ENCODE assay signal across 8 mouse cellular contexts in the genomic region with DNA sequence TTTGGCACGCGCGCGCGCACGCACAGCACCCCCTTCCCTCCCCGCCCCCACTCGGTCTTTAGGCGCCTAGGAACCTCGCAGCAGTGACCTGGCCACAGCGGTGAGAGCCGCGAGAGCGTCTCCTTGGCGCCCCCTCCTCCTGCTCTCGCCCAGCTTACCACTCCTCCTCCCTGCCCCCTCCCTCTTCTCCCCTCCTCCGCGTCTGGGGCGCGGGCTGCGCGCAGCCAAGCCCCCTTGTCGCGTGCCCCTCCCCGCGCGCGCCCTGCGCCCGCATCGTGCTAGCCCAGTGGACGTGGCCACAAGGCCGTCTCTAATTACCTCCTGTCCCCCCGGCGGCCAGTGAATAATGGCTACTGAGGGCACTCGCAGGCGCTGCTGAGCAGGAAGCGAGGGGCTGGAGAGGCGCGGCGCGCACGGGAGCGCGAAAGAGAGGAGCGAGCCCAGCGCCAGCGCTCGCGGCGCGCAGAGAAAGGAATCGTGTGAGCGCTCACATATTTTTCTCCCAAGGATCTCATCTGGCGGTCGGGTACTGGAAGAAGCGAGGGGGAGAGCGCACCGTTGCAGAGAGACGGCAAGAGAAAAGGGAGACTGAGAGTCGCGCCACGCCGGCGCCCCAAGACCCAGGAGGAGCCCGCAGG. TPM values are rescaled to one million over a fixed set of nuclear protein-coding genes. Genes with fewer than 3 reads are reported as not detected.
DNase-seq lines count a peak whose midpoint lies in the region; ATAC-seq and TF ChIP-seq lines count a peak whose summit lies in the region.

No protein-coding gene starts in this region.

- peaks cover 50% of the 10 kb centered on the region for H3K4me1 ChIP-seq in forebrain, embryonic 15.5 days
- peaks cover 54% of the 10 kb centered on the region for H3K4me1 ChIP-seq in hindbrain, embryonic 12.5 days

- TF ChIP-seq CTCF in Patski (IDR thresholded peaks at IDR 0.05) = no peak

- H3K79me2 ChIP-seq in macrophage (ENCODE audit: inconsistent target) = peaks cover 16% of the 10 kb centered on the region; the same call in 1 of the 2 replicates

- in situ Hi-C loops in Patski (cut with MboI; ENCODE audit: low pct_unique_long_range_greater_than_20kb) = loop anchor here (5.0 kb wide), 1 partner anchor 33 kb away; a partner anchor contains a TSS

- peak overlapping the region; percentile 94 for H3K9ac ChIP-seq in forebrain, embryonic 15.5 days (replicated peaks)
- H3K9ac ChIP-seq in hindbrain, embryonic 12.5 days = peak overlapping the region; percentile 70

- ATAC-seq in Patski = peak; percentile 66
- ATAC-seq in forebrain, embryonic 15.5 days (replicated peaks) = peak; percentile 74
- ATAC-seq in hindbrain, embryonic 12.5 days (ENCODE audit: low FRiP score) = peak; percentile 87

- no peaks in the 10 kb centered on the region for H3K9me3 ChIP-seq in forebrain, embryonic 15.5 days
- no peaks in the 10 kb centered on the region for H3K9me3 ChIP-seq in hindbrain, embryonic 12.5 days (replicated peaks)

- H3K4me2 ChIP-seq in forebrain, embryonic 15.5 days (replicated peaks) = peak overlapping the region; percentile 92
- peak overlapping the region; percentile 91 for H3K4me2 ChIP-seq in hindbrain, embryonic 12.5 days (replicated peaks)

- no peaks in the 10 kb centered on the region for H3K27me3 ChIP-seq in Patski
- H3K27me3 ChIP-seq in forebrain, embryonic 15.5 days = no peaks in the 10 kb centered on the region
- no peaks in the 10 kb centered on the region for H3K27me3 ChIP-seq in hindbrain, embryonic 12.5 days

- WGBS in forebrain, embryonic 15.5 days = under 1% methylated on average over 66 of the region's 66 CpGs
- WGBS in hindbrain, embryonic 12.5 days = 1% methylated on average over 66 of the region's 66 CpGs
- WGBS in macrophage (ENCODE audit: missing documents) = 6% methylated on average over 56 of the region's 66 CpGs

- intact Hi-C loops in left cerebral cortex, postnatal 10 days (cut with DNase I) = loop anchor here (2.0 kb wide), 1 partner anchor 37 kb away; no protein-coding TSS in a partner anchor

- POLR2A ChIA-PET in Patski (lab: Charles Lee) = interaction anchor here (1.5 kb wide), 1 partner anchor 25 kb away, joined by 4 read pairs; no protein-coding TSS in a partner anchor

- H3K36me3 ChIP-seq in forebrain, embryonic 15.5 days = 0 out of 2 replicates have a peak, but pooled peaks cover under 1% of the 10 kb centered on the region
- peaks cover under 1% of the 10 kb centered on the region; the same call in 1 of the 2 replicates for H3K36me3 ChIP-seq in hindbrain, embryonic 12.5 days
- H3K36me3 ChIP-seq in macrophage (ENCODE audit: inconsistent target) = no peaks in the 10 kb centered on the region

- no peak for DNase-seq in Patski (ENCODE audit: low read depth, low spot score)
- DNase-seq in cerebellum, adult 11 months = peak; percentile 53
- peak; percentile 50 to 81 for DNase-seq in left cerebral cortex, postnatal 10 days (ENCODE audit: extremely low spot score in 1 of 2, low spot score in 2 of 2)
- peak; percentile 61 for DNase-seq in right cerebral cortex, adult 18-20 months
- no peak for DNase-seq in spleen, adult 12 weeks (ENCODE audit: low spot score)

- CTCF ChIA-PET in Patski (lab: Charles Lee) = no interaction called here

- H3K27ac ChIP-seq in forebrain, embryonic 15.5 days (replicated peaks) = peak overlapping the region; percentile 99
- H3K27ac ChIP-seq in hindbrain, embryonic 12.5 days = peak overlapping the region; percentile 91
- H3K27ac ChIP-seq in macrophage = no peak overlapping the region

- H3K4me3 ChIP-seq in forebrain, embryonic 15.5 days = peak overlapping the region; percentile 88
- H3K4me3 ChIP-seq in hindbrain, embryonic 12.5 days = peak overlapping the region; percentile 48
- H3K4me3 ChIP-seq in macrophage (ENCODE audit: inconsistent target) = peak overlapping the region; percentile 5; the same call in 1 of the 2 replicates

RNA-seq across cellular contexts. Expression of a gene that starts 35.0 kb away (rescaled TPM):
- polyA plus RNA-seq in Patski (2021) = 40.3 TPM
- 31.9 and 34.2 TPM in 2 replicates for polyA plus RNA-seq in forebrain, embryonic 15.5 days (2015; fragmentation: Nextera tagmentation; extraction: Ambion mirVana)
- polyA plus RNA-seq in hindbrain, embryonic 12.5 days (2016; fragmentation: Nextera tagmentation; extraction: Ambion mirVana) = 40.2 and 43.0 TPM in 2 replicates
- total RNA-seq in left cerebral cortex, postnatal 10 days (2021) = 10 to 100 TPM; 61.9 to 68.5 TPM
- total RNA-seq in macrophage (2018; cell fraction: chromatin; rRNA removed) = 100 to 1,000 TPM in 1 of 26 experiments, 10 to 100 TPM in 25; 31.4 to 101 (median 64.9) TPM
- 10 to 100 TPM in 13 of 26 experiments, 1 to 10 TPM in 13; 5.1 to 17.0 (median 10.1) TPM for total RNA-seq in macrophage (2018; cell fraction: cytosol; rRNA removed)
- total RNA-seq in macrophage (2018; cell fraction: nucleus; rRNA removed) = 10 to 100 TPM; 15.6 to 76.1 (median 39.9) TPM
- 10.5 to 12.9 TPM (median 11.0 TPM) in 3 replicates for polyA plus RNA-seq in macrophage (2018)

Comparison
In these comparisons a context has a peak if more than half of its experiments do, and no peak if none do; other contexts are left out.
1. DNase-seq: peak in cerebellum, adult 11 months (single experiment), left cerebral cortex, postnatal 10 days (2 of 2) and right cerebral cortex, adult 18-20 months (single experiment); none in Patski (single experiment) and spleen, adult 12 weeks (single experiment).
2. H3K4me3 ChIP-seq: peak in every context shown above with its lines; median percentile 88 in forebrain, embryonic 15.5 days; 48 in hindbrain, embryonic 12.5 days; 5 in macrophage.
3. Peak in every context shown above with its lines, with median percentiles within 50 percentile points of each other: ATAC-seq.